Mouse (Mus musculus) stomach, embryonic 14.5 days (tissue): ENCODE results near the gene Gmds. TPM values are rescaled to one million over a fixed set of nuclear protein-coding genes. Genes with fewer than 3 reads are reported as not detected.

Source experiments
- ATAC-seq: fragments of 200-750 bp; cut with Nextera tagmentation; 2 replicates; pipeline ENCODE4 v1.8.0; 2017; ENCODE audit warnings: low read depth, moderate TSS enrichment; ENCODE audit not compliant: insufficient number of reproducible peaks, insufficient read depth, low FRiP score
- H3K27ac ChIP-seq: fragments of 300-500 bp; sonication (generic); 2 replicates; pipeline ENCODE4 v1.5.1; 2014; ENCODE audit warnings: mild to moderate bottlenecking, low read length, moderate library complexity, mixed read lengths
- H3K27me3 ChIP-seq: fragments of 300-500 bp; sonication (generic); 2 replicates; pipeline ENCODE4 v1.6.1; 2014; ENCODE audit warnings: low read length, control low read depth, mixed read lengths; ENCODE audit not compliant: control insufficient read depth, insufficient read depth
- H3K36me3 ChIP-seq: fragments of 300-500 bp; sonication (generic); 2 replicates; pipeline ENCODE4 v1.6.1; 2014; ENCODE audit warnings: mild to moderate bottlenecking, control low read depth, low read length, moderate library complexity, mixed read lengths; ENCODE audit not compliant: control insufficient read depth, insufficient read depth
- H3K4me1 ChIP-seq: fragments of 300-500 bp; sonication (generic); 2 replicates; pipeline ENCODE4 v1.6.1; 2014; ENCODE audit warnings: low read length, control low read depth, mixed read lengths; ENCODE audit not compliant: control insufficient read depth, insufficient read depth
- H3K4me2 ChIP-seq: fragments of 300-500 bp; sonication (generic); replicated peaks from 2 replicates; pipeline ENCODE4 v1.6.1; 2014; ENCODE audit warnings: low read depth, low read length, control low read depth
- H3K4me3 ChIP-seq: fragments of 300-500 bp; sonication (generic); 2 replicates; pipeline ENCODE4 v1.5.1; 2014; ENCODE audit warnings: low read depth, low read length, control low read depth
- H3K9ac ChIP-seq: fragments of 300-500 bp; sonication (generic); replicated peaks from 2 replicates; pipeline ENCODE4 v1.6.1; 2014; ENCODE audit warnings: low read depth, mild to moderate bottlenecking, control low read depth, low read length, moderate library complexity, mixed read lengths
- H3K9me3 ChIP-seq: fragments of 300-500 bp; sonication (generic); 2 replicates; pipeline ENCODE4 v1.6.1; 2016; ENCODE audit warnings: low read depth, low read length, control low read depth; ENCODE audit not compliant: control insufficient read depth
- WGBS: fragments of 180-500 bp; shearing (Covaris S2); extraction: QIAGEN DNeasy Blood & Tissue Kit; methylation state at CpG from one replicate; pipeline ENCODE4 v1.1.7; 2014; 5-methylcytosine and 5-hydroxymethylcytosine counted together
- polyA plus RNA-seq: library from polyadenylated mRNA; unstranded; fragments of >200 nt; fragmentation: Nextera tagmentation; extraction: Ambion mirVana; gene quantifications from 2 replicates; pipeline ENCODE4 v1.2.1, GENCODE M21; 2014

Gmds gene
- polyA plus RNA-seq, 1 experiment from 2014 or later: 47.8 TPM

GRCm38 (mm10) chr13:31956112-31956511 lies 382.4 kb downstream of the Gmds start:
- ATAC-seq: no peak
- H3K27me3 ChIP-seq: no peaks in the 10 kb centered on the region
- no peak overlapping the region for H3K4me3 ChIP-seq
- 57% methylated on average over 4 of the region's 4 CpGs for WGBS
- H3K9me3 ChIP-seq: no peaks in the 10 kb centered on the region
- H3K4me2 ChIP-seq: no peak overlapping the region
- no peaks in the 10 kb centered on the region for H3K36me3 ChIP-seq
- H3K9ac ChIP-seq: no peak overlapping the region
- no peak overlapping the region for H3K27ac ChIP-seq
- 0 out of 2 replicates have a peak, but pooled peaks cover 4% of the 10 kb centered on the region for H3K4me1 ChIP-seq

DNA sequence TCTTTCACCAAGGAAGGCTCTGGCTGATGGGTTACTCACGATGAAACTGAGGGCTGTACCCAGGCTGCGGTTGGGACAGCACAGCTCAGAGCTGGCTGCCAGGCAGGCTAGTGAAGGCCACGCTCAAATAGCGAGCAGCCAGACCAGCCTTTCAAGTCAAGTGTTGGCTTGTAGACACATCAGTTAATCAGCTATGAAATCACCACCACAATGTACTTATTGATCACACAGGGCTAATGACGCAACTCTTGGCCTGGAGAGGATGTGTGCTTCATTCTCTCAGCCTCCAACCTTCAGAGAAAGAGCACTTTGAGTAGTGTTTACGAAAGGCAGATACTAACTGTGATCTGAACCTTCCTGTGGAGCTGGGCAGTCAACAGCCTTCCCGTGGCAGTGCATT lies 383.4 kb downstream of the Gmds start:
- 42% methylated on average over 7 of the region's 7 CpGs for WGBS
- no peak overlapping the region for H3K4me2 ChIP-seq
- 0 out of 2 replicates have a peak, but pooled peaks cover 4% of the 10 kb centered on the region for H3K4me1 ChIP-seq
- H3K4me3 ChIP-seq: no peak overlapping the region
- no peak overlapping the region for H3K27ac ChIP-seq
- H3K9ac ChIP-seq: no peak overlapping the region
- no peaks in the 10 kb centered on the region for H3K9me3 ChIP-seq
- no peaks in the 10 kb centered on the region for H3K36me3 ChIP-seq
- no peaks in the 10 kb centered on the region for H3K27me3 ChIP-seq
- ATAC-seq: no peak

GRCm38 (mm10) chr13:31944676-31945210 lies 393.8 kb downstream of the Gmds start:
- Histone ChIP-seq H3K4me1 (no peaks in the 10 kb centered on the region), H3K27ac (no peak overlapping the region), H3K36me3 (no peaks in the 10 kb centered on the region), H3K9ac (no peak overlapping the region), H3K27me3 (no peaks in the 10 kb centered on the region), H3K4me2 (no peak overlapping the region), H3K4me3 (no peak overlapping the region), H3K9me3 (no peaks in the 10 kb centered on the region)
- ATAC-seq: no peak
- WGBS: 85% methylated on average over 3 of the region's 3 CpGs

DNA sequence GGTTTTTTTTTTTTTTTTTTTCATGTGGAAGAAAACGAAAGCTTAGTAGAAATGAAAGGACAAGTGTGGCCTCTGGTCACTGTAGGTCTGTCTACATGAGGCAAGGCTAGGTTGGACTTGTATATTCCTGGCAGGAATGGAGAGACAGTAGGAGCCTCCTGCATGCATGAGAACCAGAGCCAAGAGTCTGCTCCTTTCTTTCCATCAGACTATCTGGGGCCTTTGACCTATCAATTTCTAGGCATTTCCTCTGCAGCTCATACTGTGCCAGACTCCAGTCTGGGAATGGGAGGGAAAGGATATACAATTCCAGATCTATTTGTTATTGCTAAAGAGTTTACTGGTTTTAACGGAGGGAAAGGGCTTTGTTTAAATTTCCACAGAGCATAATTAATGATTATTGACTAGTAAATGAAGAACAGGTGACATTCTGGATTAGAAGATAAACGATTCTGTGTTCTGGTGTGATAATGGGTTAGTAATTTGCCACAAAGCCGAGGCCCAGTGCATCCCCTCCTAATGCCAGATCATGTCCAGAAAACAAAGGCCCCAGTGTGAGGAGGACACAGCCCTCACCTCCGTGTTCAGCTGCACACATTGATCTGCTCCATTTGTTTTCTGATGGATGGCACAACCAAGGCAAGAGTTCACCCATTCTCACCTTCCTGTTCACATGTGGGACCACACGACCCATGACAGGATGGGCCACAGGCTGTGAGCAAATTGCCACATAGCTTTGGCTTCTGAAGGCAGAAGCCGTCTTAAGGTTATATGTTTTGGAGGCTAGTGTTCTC lies 394.9 kb downstream of the Gmds start:
- H3K27me3 ChIP-seq: no peaks in the 10 kb centered on the region
- no peaks in the 10 kb centered on the region for H3K9me3 ChIP-seq
- 34% methylated on average over 7 of the region's 7 CpGs for WGBS
- H3K4me3 ChIP-seq: no peak overlapping the region
- no peak for ATAC-seq
- H3K4me1 ChIP-seq: no peaks in the 10 kb centered on the region
- H3K4me2 ChIP-seq: no peak overlapping the region
- H3K9ac ChIP-seq: no peak overlapping the region
- H3K36me3 ChIP-seq: no peaks in the 10 kb centered on the region
- H3K27ac ChIP-seq: no peak overlapping the region

DNA sequence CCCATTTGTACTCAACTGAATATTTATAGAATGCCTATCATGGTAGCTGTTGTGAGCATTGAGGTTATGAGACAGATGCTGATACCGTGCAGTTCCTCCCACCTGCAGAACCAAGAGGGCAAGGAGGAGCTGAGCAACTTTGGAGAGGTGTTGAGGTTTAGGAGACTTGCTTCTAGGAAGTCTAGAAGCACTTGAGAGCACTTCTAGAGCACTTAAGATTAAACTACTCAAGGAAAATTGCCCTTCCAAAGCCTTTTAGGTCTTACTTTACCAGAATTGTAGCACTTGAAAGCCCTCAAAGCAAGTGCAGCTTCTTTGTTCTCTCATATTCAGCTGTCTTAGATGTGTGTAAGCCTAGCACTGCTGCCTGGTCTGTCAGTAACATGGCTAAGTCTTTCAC lies 409.2 kb downstream of the Gmds start:
- Histone ChIP-seq H3K4me1 (no peaks in the 10 kb centered on the region), H3K36me3 (no peaks in the 10 kb centered on the region), H3K9me3 (no peaks in the 10 kb centered on the region), H3K27ac (no peak overlapping the region), H3K4me3 (no peak overlapping the region), H3K4me2 (no peak overlapping the region), H3K27me3 (no peaks in the 10 kb centered on the region), H3K9ac (no peak overlapping the region)
- 92% methylated on average over 1 of the region's 1 CpGs for WGBS
- no peak for ATAC-seq

GRCm38 (mm10) chr13:31926599-31926998 lies 411.9 kb downstream of the Gmds start:
- 79% methylated on average over 5 of the region's 5 CpGs for WGBS

DNA sequence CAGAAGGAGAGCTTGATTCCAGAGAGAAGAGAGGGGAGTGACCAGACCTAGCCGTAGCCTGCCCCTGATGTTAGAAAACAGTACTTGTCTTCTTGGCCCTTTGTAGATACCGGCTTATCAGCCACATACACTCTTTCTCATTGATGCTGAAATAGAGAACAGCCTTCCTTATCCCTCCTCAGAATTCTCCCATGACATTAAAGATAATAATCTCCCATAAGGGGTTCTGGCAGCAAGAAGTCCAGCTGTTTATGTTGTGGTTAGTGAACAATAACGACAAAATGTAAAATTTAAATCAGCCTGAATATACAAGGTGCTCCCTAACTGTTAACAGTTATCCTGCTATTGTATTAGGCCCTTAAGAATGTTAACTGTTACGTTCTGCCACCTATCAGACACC lies 414.0 kb downstream of the Gmds start:
- Histone ChIP-seq H3K27me3 (no peaks in the 10 kb centered on the region), H3K9ac (no peak overlapping the region), H3K4me1 (no peaks in the 10 kb centered on the region), H3K4me2 (no peak overlapping the region), H3K9me3 (no peaks in the 10 kb centered on the region), H3K27ac (no peak overlapping the region), H3K36me3 (no peaks in the 10 kb centered on the region), H3K4me3 (no peak overlapping the region)
- ATAC-seq: no peak
- 78% methylated on average over 4 of the region's 4 CpGs for WGBS

More at GRCm38 (mm10) chr13:31926599-31926998, 411.9 kb downstream of the Gmds start:
- Histone ChIP-seq H3K4me1 (no peaks in the 10 kb centered on the region), H3K4me2 (no peak overlapping the region), H3K27me3 (no peaks in the 10 kb centered on the region), H3K4me3 (no peak overlapping the region), H3K9me3 (no peaks in the 10 kb centered on the region), H3K9ac (no peak overlapping the region), H3K27ac (no peak overlapping the region), H3K36me3 (no peaks in the 10 kb centered on the region)
- ATAC-seq: no peak

DNA sequence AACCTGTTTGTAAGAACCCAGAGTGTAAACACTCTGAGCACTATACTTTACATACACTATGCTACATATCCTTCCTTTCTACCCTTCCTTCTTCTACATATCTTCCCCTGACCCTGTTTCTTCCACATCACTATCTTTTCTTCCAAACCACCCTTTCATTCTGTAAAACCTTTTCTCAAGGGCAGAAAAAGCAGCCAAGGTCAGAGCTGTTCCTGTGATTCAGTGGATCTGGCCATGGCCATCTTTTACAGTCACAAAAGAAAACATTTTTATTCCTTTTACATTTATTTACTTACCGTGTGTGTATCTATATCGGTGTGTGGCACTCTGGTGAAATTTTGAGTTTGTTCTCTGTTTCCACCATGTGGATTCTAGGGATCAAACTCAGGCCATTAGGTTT lies 418.8 kb downstream of the Gmds start:
- no peak overlapping the region for H3K4me2 ChIP-seq
- no peaks in the 10 kb centered on the region for H3K36me3 ChIP-seq
- no peaks in the 10 kb centered on the region; the same call in 1 of the 2 replicates for H3K4me1 ChIP-seq
- H3K4me3 ChIP-seq: no peak overlapping the region
- no peaks in the 10 kb centered on the region for H3K9me3 ChIP-seq
- H3K9ac ChIP-seq: no peak overlapping the region
- no peak for ATAC-seq
- WGBS: 81% methylated on average over 2 of the region's 2 CpGs
- H3K27me3 ChIP-seq: no peaks in the 10 kb centered on the region
- no peak overlapping the region for H3K27ac ChIP-seq
